Mouse (Mus musculus) embryonic fibroblast, embryonic 13.5 days (primary cell): ENCODE measurements around the gene Sh3rf1. TPM values are rescaled to one million over a fixed set of nuclear protein-coding genes. Genes with fewer than 3 reads are reported as not detected.

Experiments used
- H3K27ac ChIP-seq: 2 replicates; pipeline ENCODE4 v1.5.1; 2012; ENCODE audit warnings: low read length, control low read depth, inconsistent platforms; ENCODE audit not compliant: insufficient read depth
- H3K4me1 ChIP-seq: 2 replicates; pipeline ENCODE4 v1.6.1; 2011; ENCODE audit warnings: low read length; ENCODE audit not compliant: control insufficient read depth, insufficient read depth
- H3K4me3 ChIP-seq: 2 replicates; pipeline ENCODE4 v1.5.1; 2011; ENCODE audit warnings: mild to moderate bottlenecking, control low read depth, low read length; ENCODE audit not compliant: insufficient read depth
- CTCF ChIP-seq: IDR thresholded peaks from 2 replicates; pipeline ENCODE4 v1.5.1; 2011; ENCODE audit warnings: mild to moderate bottlenecking, control low read depth, low read length, moderate library complexity, borderline replicate concordance; ENCODE audit not compliant: insufficient read depth
- POLR2A ChIP-seq: IDR thresholded peaks from 2 replicates; pipeline ENCODE4 v1.6.1; 2011; ENCODE audit warnings: low read depth, mild to moderate bottlenecking, control low read depth, low read length, moderate library complexity
- polyA plus RNA-seq: library from polyadenylated mRNA; stranded (reverse); fragments of >200 nt; gene quantifications from 2 replicates; pipeline ENCODE4 v1.2.4, GENCODE M21; 2011; ENCODE audit warnings: low read depth; ENCODE audit not compliant: missing spikeins, insufficient read length

The Sh3rf1 gene
- polyA plus RNA-seq, 1 experiment, result 10.9 TPM

GRCm38 (mm10) chr8:61235499-61235898 lies 11.8 kb downstream of the Sh3rf1 start:
- Histone ChIP-seq H3K4me3 (no peak overlapping the region), H3K27ac (no peak overlapping the region), H3K4me1 (no peaks in the 10 kb centered on the region; the same call in 1 of the 2 replicates)
- TF ChIP-seq CTCF, result no peak
- no peak for TF ChIP-seq POLR2A

GRCm38 (mm10) chr8:61236506-61237268 lies 13.0 kb downstream of the Sh3rf1 start:
- TF ChIP-seq CTCF (no peak), POLR2A (no peak)
- Histone ChIP-seq H3K4me3 (no peak overlapping the region), H3K4me1 (no peaks in the 10 kb centered on the region; the same call in 1 of the 2 replicates), H3K27ac (no peak overlapping the region)

GRCm38 (mm10) chr8:61239576-61239975 lies 15.9 kb downstream of the Sh3rf1 start:
- TF ChIP-seq POLR2A (no peak), CTCF (no peak)
- H3K4me1 ChIP-seq, result no peaks in the 10 kb centered on the region
- H3K27ac ChIP-seq, result no peak overlapping the region
- H3K4me3 ChIP-seq, result no peak overlapping the region

GRCm38 (mm10) chr8:61241229-61241628 lies 17.6 kb downstream of the Sh3rf1 start:
- no peak for TF ChIP-seq POLR2A
- no peak for TF ChIP-seq CTCF

GRCm38 (mm10) chr8:61242896-61243295 lies 19.2 kb downstream of the Sh3rf1 start:
- H3K4me3 ChIP-seq, result no peak overlapping the region
- no peak for TF ChIP-seq POLR2A
- TF ChIP-seq CTCF, result no peak
- H3K27ac ChIP-seq, result no peak overlapping the region
- peaks cover 7% of the 10 kb centered on the region for H3K4me1 ChIP-seq

More at GRCm38 (mm10) chr8:61241229-61241628, 17.6 kb downstream of the Sh3rf1 start:
- Histone ChIP-seq H3K4me1 (no peaks in the 10 kb centered on the region), H3K4me3 (no peak overlapping the region), H3K27ac (no peak overlapping the region)

- TF ChIP-seq CTCF (no peak), POLR2A (no peak)
- no peak overlapping the region for H3K4me3 ChIP-seq
- peaks cover 7% of the 10 kb centered on the region for H3K4me1 ChIP-seq
- no peak overlapping the region for H3K27ac ChIP-seq
Observed at GRCm38 (mm10) chr8:61243491-61243890, 19.8 kb downstream of the Sh3rf1 start.

- Histone ChIP-seq H3K4me3 (no peak overlapping the region), H3K4me1 (peaks cover 7% of the 10 kb centered on the region), H3K27ac (no peak overlapping the region)
- TF ChIP-seq POLR2A (no peak), CTCF (no peak)
Observed at GRCm38 (mm10) chr8:61244157-61244556, 20.5 kb downstream of the Sh3rf1 start.

GRCm38 (mm10) chr8:61247270-61248025 lies 23.8 kb downstream of the Sh3rf1 start:
- TF ChIP-seq CTCF, result no peak
- Histone ChIP-seq H3K27ac (no peak overlapping the region), H3K4me1 (peaks cover 7% of the 10 kb centered on the region), H3K4me3 (no peak overlapping the region)

- Histone ChIP-seq H3K27ac (no peak overlapping the region), H3K4me3 (no peak overlapping the region), H3K4me1 (peaks cover 14% of the 10 kb centered on the region)
- TF ChIP-seq CTCF (no peak), POLR2A (no peak)
Observed at GRCm38 (mm10) chr8:61249511-61249910, 25.8 kb downstream of the Sh3rf1 start.

GRCm38 (mm10) chr8:61254196-61254595 lies 30.5 kb downstream of the Sh3rf1 start:
- Histone ChIP-seq H3K27ac (no peak overlapping the region), H3K4me1 (peaks cover 11% of the 10 kb centered on the region; the same call in 1 of the 2 replicates), H3K4me3 (no peak overlapping the region)
- TF ChIP-seq POLR2A (no peak), CTCF (no peak)
